8 mouse cellular contexts compared by ENCODE assay signal in genomic region chr3:104967548-104968300, GRCm38 (mm10). TPM values are rescaled to one million over a fixed set of nuclear protein-coding genes. Genes with fewer than 3 reads are reported as not detected.
DNase-seq lines count a peak whose midpoint lies in the region.

No protein-coding gene starts in this region.

- peaks cover 10% of the 10 kb centered on the region for H3K9me3 ChIP-seq in megakaryocyte, embryonic 14.5 days

- DNase-seq in ZHBTc4 (ENCODE audit: low read depth, low spot score), result peak; percentile 83
- DNase-seq in cerebellum, postnatal 4 days (ENCODE audit: low spot score in 2 of 2), result peak; percentile 82 to 88
- DNase-seq in gastrocnemius, postnatal 10 days, result peak; percentile 96
- DNase-seq in induced T-regulatory cell, adult 2 months (ENCODE audit: low read depth), result peak; percentile 79
- DNase-seq in left cerebral cortex, adult 9 months (ENCODE audit: low spot score in 2 of 2), result peak; percentile 20 to 91
- DNase-seq in right cerebral cortex, postnatal 36 days (ENCODE audit: low spot score in 2 of 2), result peak; percentile 73 to 75
- DNase-seq in urinary bladder, postnatal 4 days (ENCODE audit: low spot score in 2 of 2), result peak; percentile 85 to 95

- peak overlapping the region; percentile 93 for H3K4me3 ChIP-seq in megakaryocyte, embryonic 14.5 days (replicated peaks)

- H3K36me3 ChIP-seq in megakaryocyte, embryonic 14.5 days (replicated peaks; ENCODE audit: low read length), result no peaks in the 10 kb centered on the region

- H3K27me3 ChIP-seq in megakaryocyte, embryonic 14.5 days (replicated peaks), result peaks cover 53% of the 10 kb centered on the region

- peaks cover 46% of the 10 kb centered on the region for H3K4me1 ChIP-seq in megakaryocyte, embryonic 14.5 days

RNA-seq across cellular contexts. Expression of gene Wnt2b, which starts 6.0 kb away (rescaled TPM):
- 1 to 10 TPM; 1.6 to 1.7 TPM for total RNA-seq in gastrocnemius, postnatal 10 days (2021)
- polyA plus RNA-seq in megakaryocyte, embryonic 14.5 days (2012; ENCODE audit: insufficient read depth, low replicate concordance), result not detected in 2 replicates

Comparison
In these comparisons a context has a peak if more than half of its experiments do, and no peak if none do; other contexts are left out.
1. Peak in every context shown above with its lines: DNase-seq and H3K4me3 ChIP-seq.